Mouse (Mus musculus) forebrain, embryonic 13.5 days (tissue): Measurements from ENCODE around the gene Pnliprp2. TPM values are rescaled to one million over a fixed set of nuclear protein-coding genes. Genes with fewer than 3 reads are reported as not detected.

Source experiments
- polyA plus RNA-seq: library from polyadenylated mRNA; unstranded; fragments of >200 nt; fragmentation: Nextera tagmentation; extraction: Ambion mirVana; gene quantifications from 2 replicates; pipeline ENCODE4 v1.2.1, GENCODE M21; 2015

Pnliprp2 gene
- polyA plus RNA-seq, 1 experiment from 2014 or later, result 0.21 TPM

Other genes with a start within 250 kb of the Pnliprp2 start
- gene Ccdc172, start 247.7 kb upstream of the Pnliprp2 start, polyA plus RNA-seq, result not detected in 2 replicates
- 0.11 TPM in 1 of 2 replicates, not detected in the other for gene Pnlip, start 107.2 kb upstream of the Pnliprp2 start, polyA plus RNA-seq
- 0.71 and 7.2 TPM in 2 replicates for gene Pnliprp1, start 30.8 kb upstream of the Pnliprp2 start, polyA plus RNA-seq
- gene 1700019N19Rik, start 34.7 kb downstream of the Pnliprp2 start, polyA plus RNA-seq, result not detected in 2 replicates
- 1.5 and 1.7 TPM in 2 replicates for gene Eno4, start 183.7 kb downstream of the Pnliprp2 start, polyA plus RNA-seq
- gene Hspa12a, start 183.9 kb downstream of the Pnliprp2 start, polyA plus RNA-seq, result 18.7 and 19.0 TPM in 2 replicates